Mouse (Mus musculus): Measurements from ENCODE around the gene Vstm5. TPM values are rescaled to one million over a fixed set of nuclear protein-coding genes. Genes with fewer than 3 reads are reported as not detected.
A peak's percentile ranks its signal among the peaks of the same experiment; 100 is the strongest.
"Not testable (repeated sequence)": the region's sequence is repeated elsewhere in the genome, so short reads cannot be mapped to it uniquely, and the experiment has no call there.

Vstm5 gene
- 1 to 10 TPM; 4.5 to 6.3 TPM for total RNA-seq (2021)

GRCm38 (mm10) chr9:15239042-15239925 lies at the start of gene Vstm5:
TSS of gene Vstm5 (plus strand) at chr9:15239045.
- DNase-seq: peak; percentile 23 to 38

GRCm38 (mm10) chr9:15194806-15195205 lies 44.0 kb upstream of the Vstm5 start:
- not testable (repeated sequence) for DNase-seq

GRCm38 (mm10) chr9:15206631-15207030 lies 32.2 kb upstream of the Vstm5 start:
- no peak for DNase-seq

GRCm38 (mm10) chr9:15209320-15209719 lies 29.5 kb upstream of the Vstm5 start:
- no peak for DNase-seq

- no peak for DNase-seq
Observed at GRCm38 (mm10) chr9:15211876-15212275, 27.0 kb upstream of the Vstm5 start.

GRCm38 (mm10) chr9:15213695-15214094 lies 25.1 kb upstream of the Vstm5 start:
- no peak for DNase-seq

GRCm38 (mm10) chr9:15224912-15225311 lies 13.9 kb upstream of the Vstm5 start:
- DNase-seq: no peak

GRCm38 (mm10) chr9:15232445-15232844 lies 6.4 kb upstream of the Vstm5 start:
- no peak for DNase-seq

- DNase-seq: no peak
Observed at GRCm38 (mm10) chr9:15233604-15234003, 5.2 kb upstream of the Vstm5 start.

- no peak for DNase-seq
Observed at GRCm38 (mm10) chr9:15235986-15236385, 2.9 kb upstream of the Vstm5 start.

- DNase-seq: no peak
Observed at GRCm38 (mm10) chr9:15237516-15238296, 1.1 kb upstream of the Vstm5 start.

GRCm38 (mm10) chr9:15238297-15238990 lies 401 bp upstream of the Vstm5 start:
- DNase-seq: no peak

- no peak for DNase-seq
Observed at GRCm38 (mm10) chr9:15240006-15240405, 1.2 kb downstream of the Vstm5 start.

GRCm38 (mm10) chr9:15240863-15241595 lies 2.2 kb downstream of the Vstm5 start:
- no peak for DNase-seq

- DNase-seq: peak in 1 of 2 experiments; percentile 26
Observed at GRCm38 (mm10) chr9:15241596-15241939, 2.7 kb downstream of the Vstm5 start.

- no peak for DNase-seq
Observed at GRCm38 (mm10) chr9:15242130-15242529, 3.3 kb downstream of the Vstm5 start.

GRCm38 (mm10) chr9:15245319-15246075 lies 6.7 kb downstream of the Vstm5 start:
- no peak for DNase-seq

GRCm38 (mm10) chr9:15250376-15250775 lies 11.5 kb downstream of the Vstm5 start:
- no peak for DNase-seq

- DNase-seq: no peak
Observed at GRCm38 (mm10) chr9:15252196-15252595, 13.4 kb downstream of the Vstm5 start.

- no peak for DNase-seq
Observed at GRCm38 (mm10) chr9:15254501-15254900, 15.7 kb downstream of the Vstm5 start.

- DNase-seq: no peak
Observed at GRCm38 (mm10) chr9:15256214-15256613, 17.4 kb downstream of the Vstm5 start.

Measured in layer of hippocampus, postnatal 36 days (tissue).